Mouse (Mus musculus): ENCODE measurements at regions not wholly inside any gene's neighbourhood (a gene's known extent, or its start where the extent isn't known, plus 50 kb on each side); places are given as distances from the start of the nearest gene placed in this dataset.

DNA sequence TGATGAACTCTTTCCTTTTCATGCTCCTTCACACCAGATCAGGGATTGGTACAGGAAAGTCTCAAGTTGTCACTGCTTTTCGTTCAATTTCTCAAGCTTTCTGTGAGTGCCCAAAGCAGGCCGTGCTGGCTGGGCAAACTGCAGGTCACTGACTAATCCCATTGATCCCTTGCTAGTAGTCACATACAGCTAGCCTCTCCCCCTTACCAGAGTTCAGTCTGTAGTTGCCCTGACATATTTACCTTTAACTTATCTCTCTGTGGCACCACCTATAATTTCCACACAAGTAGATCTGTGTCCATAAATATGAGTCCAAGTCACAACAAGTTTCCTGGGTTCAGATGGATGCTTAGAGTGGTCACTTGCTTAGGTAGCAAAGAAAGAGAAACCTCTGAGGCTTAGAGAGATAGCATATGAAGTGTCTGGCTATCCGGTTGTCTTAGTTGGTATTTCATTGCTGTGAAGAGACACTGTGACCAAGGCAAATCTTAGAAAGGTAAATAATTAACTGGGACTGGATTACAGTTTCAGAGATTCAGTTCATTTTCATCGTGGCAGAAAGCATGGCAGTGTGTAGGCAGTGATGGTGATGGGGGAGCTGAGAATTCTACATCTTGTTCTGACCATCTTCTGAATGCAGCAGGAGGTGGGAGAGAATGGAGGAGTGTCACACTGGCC, 362.8 kb upstream of the Pcsk5 start:
- Histone ChIP-seq H3K36me3 (no peaks in the 10 kb centered on the region), H3K9me3 (no peaks in the 10 kb centered on the region), H3K27me3 (no peaks in the 10 kb centered on the region), H3K9ac (no peak overlapping the region), H3K27ac (replicated peaks) (no peak overlapping the region), H3K4me2 (no peak overlapping the region), H3K4me3 (no peak overlapping the region), H3K4me1 (replicated peaks) (no peaks in the 10 kb centered on the region)
- no peak for ATAC-seq (ENCODE audit: low read depth)
- WGBS, result 79% methylated on average over 4 of the region's 4 CpGs

DNA sequence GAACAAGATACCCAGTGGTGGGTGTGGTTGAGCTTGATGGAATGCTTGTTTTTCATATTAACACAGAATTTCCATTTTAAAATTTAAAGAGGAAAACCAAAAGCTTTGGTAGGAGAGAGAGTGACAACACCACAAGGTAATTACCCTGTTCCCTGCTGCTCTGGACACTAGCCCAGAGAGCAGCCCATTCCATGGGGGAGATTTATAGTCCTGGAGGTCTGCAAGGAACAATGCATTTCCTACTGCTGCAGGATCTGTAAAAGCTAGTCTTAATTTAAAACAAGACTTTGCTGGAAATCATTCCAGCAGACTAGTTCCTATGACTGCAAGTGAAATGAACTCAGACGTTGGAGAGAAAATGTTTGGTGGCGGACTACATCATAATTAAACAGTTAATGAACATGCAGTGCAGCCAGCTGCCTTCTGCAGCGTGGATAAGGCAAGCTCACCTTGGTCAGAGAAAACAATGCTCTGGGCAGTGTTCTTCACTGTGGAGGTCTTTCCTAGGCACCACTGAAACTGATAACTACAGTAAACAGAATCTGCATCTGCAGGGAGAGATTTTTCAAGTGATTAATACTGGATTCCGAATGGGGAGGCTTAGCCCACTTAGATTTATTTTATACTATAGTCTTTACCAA, 351.8 kb upstream of the Pcsk5 start:
- Histone ChIP-seq H3K9me3 (no peaks in the 10 kb centered on the region), H3K4me2 (no peak overlapping the region), H3K9ac (no peak overlapping the region), H3K36me3 (no peaks in the 10 kb centered on the region), H3K4me3 (no peak overlapping the region), H3K4me1 (replicated peaks) (peaks cover 26% of the 10 kb centered on the region), H3K27ac (replicated peaks) (peak overlapping the region; percentile 9), H3K27me3 (no peaks in the 10 kb centered on the region)
- peak; percentile 77; the same call in 1 of the 2 replicates for ATAC-seq (ENCODE audit: low read depth)
- 12% methylated on average over 4 of the region's 4 CpGs for WGBS

DNA sequence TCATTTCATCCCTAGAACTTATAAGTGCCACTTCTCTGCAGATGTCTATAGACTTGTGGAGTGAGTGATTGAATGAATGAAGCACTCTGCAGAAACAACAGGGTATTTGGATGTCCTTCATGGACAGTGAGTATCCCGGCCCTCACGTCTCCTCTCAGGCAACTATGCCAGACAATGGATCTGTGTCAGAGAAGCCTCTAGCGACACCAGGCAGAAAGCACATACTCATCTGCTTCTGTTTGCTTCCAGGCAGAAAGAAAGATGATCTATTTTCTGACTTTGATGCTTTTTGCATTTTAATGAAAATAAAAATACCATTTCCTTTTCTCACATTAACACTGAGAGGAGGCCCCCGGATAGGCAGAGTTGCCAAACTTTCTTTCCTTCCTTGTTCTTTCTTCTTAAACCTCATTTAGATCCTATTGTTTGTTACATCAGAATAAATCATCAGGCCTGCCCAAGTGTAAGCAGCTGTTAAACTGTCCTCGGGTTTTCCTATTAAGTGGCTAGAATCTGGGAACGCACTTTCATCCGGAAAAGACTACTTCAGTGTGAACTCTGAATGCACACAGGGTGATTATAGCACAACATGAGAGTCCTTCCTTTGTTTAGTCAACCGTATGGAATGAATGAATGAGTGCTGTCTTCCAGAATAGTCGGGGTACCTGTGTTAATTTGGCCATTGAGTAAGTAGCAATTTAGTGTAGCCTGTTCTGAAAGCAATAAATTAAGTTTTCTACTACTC, 350.9 kb upstream of the Pcsk5 start:
- 7% methylated on average over 9 of the region's 9 CpGs for WGBS
- Histone ChIP-seq H3K4me3 (no peak overlapping the region), H3K27me3 (no peaks in the 10 kb centered on the region), H3K9ac (no peak overlapping the region), H3K4me1 (replicated peaks) (peaks cover 26% of the 10 kb centered on the region), H3K36me3 (no peaks in the 10 kb centered on the region), H3K9me3 (no peaks in the 10 kb centered on the region), H3K27ac (replicated peaks) (peak overlapping the region; percentile 9; the same call in 1 of the 2 replicates), H3K4me2 (no peak overlapping the region)
- peak; percentile 74 for ATAC-seq (ENCODE audit: low read depth)

- Histone ChIP-seq H3K4me3 (no peak overlapping the region), H3K36me3 (no peaks in the 10 kb centered on the region), H3K9me3 (no peaks in the 10 kb centered on the region), H3K4me1 (replicated peaks) (peaks cover 26% of the 10 kb centered on the region), H3K9ac (no peak overlapping the region), H3K27ac (replicated peaks) (no peak overlapping the region), H3K27me3 (no peaks in the 10 kb centered on the region), H3K4me2 (no peak overlapping the region)
- 75% methylated on average over 1 of the region's 1 CpGs for WGBS
- no peak for ATAC-seq (ENCODE audit: low read depth)
These were observed 348.5 kb upstream of the Pcsk5 start for GRCm38 (mm10) chr19:18185767-18186554.

- H3K27me3 ChIP-seq, result no peaks in the 10 kb centered on the region
- H3K36me3 ChIP-seq, result no peaks in the 10 kb centered on the region
- H3K9ac ChIP-seq, result no peak overlapping the region
- H3K9me3 ChIP-seq, result no peaks in the 10 kb centered on the region
- ATAC-seq (ENCODE audit: low read depth), result no peak
- no peak overlapping the region for H3K27ac ChIP-seq (replicated peaks)
- no peak overlapping the region for H3K4me2 ChIP-seq
- WGBS, result 87% methylated on average over 2 of the region's 2 CpGs
- H3K4me3 ChIP-seq, result no peak overlapping the region
- peaks cover 26% of the 10 kb centered on the region for H3K4me1 ChIP-seq (replicated peaks)
These were observed 347.8 kb upstream of the Pcsk5 start for GRCm38 (mm10) chr19:18185211-18185610.

- no peak for ATAC-seq (ENCODE audit: low read depth)
- Histone ChIP-seq H3K4me2 (no peak overlapping the region), H3K27me3 (no peaks in the 10 kb centered on the region), H3K9me3 (no peaks in the 10 kb centered on the region), H3K4me1 (replicated peaks) (no peaks in the 10 kb centered on the region), H3K9ac (no peak overlapping the region), H3K36me3 (no peaks in the 10 kb centered on the region), H3K27ac (replicated peaks) (no peak overlapping the region), H3K4me3 (no peak overlapping the region)
- 72% methylated on average over 3 of the region's 3 CpGs for WGBS
These were observed 338.8 kb upstream of the Pcsk5 start for GRCm38 (mm10) chr19:18176200-18176599.

DNA sequence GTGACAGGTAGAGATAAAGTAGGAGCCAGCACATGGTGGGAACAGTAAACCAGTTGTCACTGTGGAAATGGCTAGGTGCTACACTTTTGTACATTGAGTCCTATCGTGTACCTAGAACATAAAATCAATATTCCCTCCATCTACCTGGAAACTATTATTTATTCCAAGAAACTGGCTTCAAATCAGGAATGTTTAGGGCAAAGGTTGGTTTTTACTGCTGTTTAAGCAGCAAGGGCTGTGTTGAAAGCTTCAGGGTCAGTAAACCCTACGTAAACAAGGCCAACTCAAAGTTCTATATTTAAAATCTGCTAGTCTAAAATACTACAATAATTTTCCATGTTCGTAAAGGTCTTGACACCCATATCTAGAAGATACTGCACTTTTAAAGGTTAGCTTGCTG, 309.1 kb upstream of the Pcsk5 start:
- no peak for ATAC-seq (ENCODE audit: low read depth)
- no peaks in the 10 kb centered on the region for H3K36me3 ChIP-seq
- no peaks in the 10 kb centered on the region for H3K27me3 ChIP-seq
- H3K4me2 ChIP-seq, result no peak overlapping the region
- WGBS, result 92% methylated on average over 3 of the region's 3 CpGs
- H3K27ac ChIP-seq (replicated peaks), result no peak overlapping the region
- no peak overlapping the region for H3K4me3 ChIP-seq
- no peak overlapping the region for H3K9ac ChIP-seq
- no peaks in the 10 kb centered on the region for H3K4me1 ChIP-seq (replicated peaks)
- no peaks in the 10 kb centered on the region for H3K9me3 ChIP-seq

- no peak for ATAC-seq (ENCODE audit: low read depth)
- WGBS, result 96% methylated on average over 3 of the region's 3 CpGs
- no peak overlapping the region for H3K9ac ChIP-seq
- no peak overlapping the region for H3K27ac ChIP-seq (replicated peaks)
- no peaks in the 10 kb centered on the region for H3K4me1 ChIP-seq (replicated peaks)
- no peaks in the 10 kb centered on the region for H3K27me3 ChIP-seq
- H3K36me3 ChIP-seq, result no peaks in the 10 kb centered on the region
- no peak overlapping the region for H3K4me2 ChIP-seq
- H3K9me3 ChIP-seq, result no peaks in the 10 kb centered on the region
- no peak overlapping the region for H3K4me3 ChIP-seq
These were observed 293.5 kb upstream of the Pcsk5 start for GRCm38 (mm10) chr19:18130936-18131335.

GRCm38 (mm10) chr19:18128786-18129185, 291.4 kb upstream of the Pcsk5 start:
- Histone ChIP-seq H3K9ac (no peak overlapping the region), H3K4me2 (no peak overlapping the region), H3K27ac (replicated peaks) (no peak overlapping the region), H3K4me1 (replicated peaks) (no peaks in the 10 kb centered on the region), H3K4me3 (no peak overlapping the region), H3K27me3 (no peaks in the 10 kb centered on the region), H3K9me3 (no peaks in the 10 kb centered on the region), H3K36me3 (no peaks in the 10 kb centered on the region)
- 92% methylated on average over 2 of the region's 2 CpGs for WGBS
- no peak for ATAC-seq (ENCODE audit: low read depth)

GRCm38 (mm10) chr19:18106236-18106635, 268.8 kb upstream of the Pcsk5 start:
- Histone ChIP-seq H3K9me3 (no peaks in the 10 kb centered on the region), H3K4me3 (no peak overlapping the region), H3K9ac (no peak overlapping the region), H3K36me3 (no peaks in the 10 kb centered on the region), H3K4me1 (replicated peaks) (peaks cover 13% of the 10 kb centered on the region), H3K4me2 (no peak overlapping the region), H3K27ac (replicated peaks) (no peak overlapping the region), H3K27me3 (no peaks in the 10 kb centered on the region)
- WGBS, result 88% methylated on average over 6 of the region's 6 CpGs
- ATAC-seq (ENCODE audit: low read depth), result no peak

GRCm38 (mm10) chr19:18104590-18104989, 267.2 kb upstream of the Pcsk5 start:
- Histone ChIP-seq H3K27ac (replicated peaks) (no peak overlapping the region), H3K4me2 (no peak overlapping the region), H3K36me3 (no peaks in the 10 kb centered on the region), H3K9ac (no peak overlapping the region), H3K9me3 (no peaks in the 10 kb centered on the region), H3K4me3 (no peak overlapping the region), H3K4me1 (replicated peaks) (peaks cover 13% of the 10 kb centered on the region), H3K27me3 (no peaks in the 10 kb centered on the region)
- peak; percentile 97 for ATAC-seq (ENCODE audit: low read depth)
- 58% methylated on average over 2 of the region's 2 CpGs for WGBS

Data from neural tube, embryonic 13.5 days (tissue).